Mouse (Mus musculus): ENCODE measurements at regions not wholly inside any gene's neighbourhood (a gene's known extent, or its start where the extent isn't known, plus 50 kb on each side); places are given as distances from the start of the nearest gene placed in this dataset.
A peak's percentile ranks its signal among the peaks of the same experiment; 100 is the strongest.

DNA sequence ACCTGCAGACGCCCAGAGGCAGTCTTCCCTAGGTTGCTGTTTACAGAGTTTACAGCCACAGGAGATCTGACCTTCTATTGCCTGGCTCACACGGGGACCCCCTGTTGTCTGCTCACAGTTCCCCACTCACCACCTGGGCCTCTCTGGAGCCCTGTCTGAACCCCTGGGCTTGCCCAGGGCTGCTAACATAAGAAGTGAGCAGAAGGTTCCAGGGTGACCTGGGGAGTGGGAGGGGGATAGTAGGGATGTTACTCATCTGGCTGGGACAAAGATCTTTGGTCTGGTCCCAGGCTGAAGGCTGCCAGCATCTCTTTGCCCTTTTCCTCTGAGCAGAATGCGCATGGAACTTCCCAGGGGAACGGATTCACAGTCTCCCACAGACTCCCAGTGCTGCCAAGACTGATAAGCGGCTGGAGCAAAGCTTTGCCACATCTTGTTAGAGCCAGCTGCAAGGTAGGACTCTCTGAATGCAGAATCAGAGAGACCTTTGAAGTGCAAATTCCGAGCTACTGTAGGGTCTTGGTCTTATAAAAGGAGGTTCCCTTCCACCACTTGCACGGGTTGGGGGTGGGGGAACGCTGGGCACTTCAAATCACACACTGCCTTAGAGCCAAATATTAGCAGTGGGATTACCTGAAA is 622.5 kb upstream of the Gm19410 start:
- 27% methylated on average over 8 of the region's 8 CpGs for WGBS

GRCm38 (mm10) chr8:35143684-35144083 is 621.9 kb upstream of the Gm19410 start:
- Histone ChIP-seq H3K9me3 (ENCODE audit: control insufficient read depth, low read length) (no peaks in the 10 kb centered on the region), H3K4me2 (replicated peaks) (no peak overlapping the region), H3K4me3 (replicated peaks; ENCODE audit: low read length) (no peak overlapping the region), H3K9ac (no peak overlapping the region), H3K27ac (no peak overlapping the region), H3K4me1 (replicated peaks; ENCODE audit: control insufficient read depth, insufficient read depth, low read length) (no peaks in the 10 kb centered on the region), H3K27me3 (ENCODE audit: control insufficient read depth, insufficient read depth, low read length) (no peaks in the 10 kb centered on the region), H3K36me3 (replicated peaks; ENCODE audit: control insufficient read depth, insufficient read depth) (no peaks in the 10 kb centered on the region)
- WGBS, result 73% methylated on average over 7 of the region's 7 CpGs
- ATAC-seq (ENCODE audit: low FRiP score) (no peak), DNase-seq (ENCODE audit: low spot score) (no peak)

More for the DNA sequence above, 622.5 kb upstream of the Gm19410 start:
- Histone ChIP-seq H3K27ac (no peak overlapping the region), H3K4me1 (replicated peaks; ENCODE audit: control insufficient read depth, insufficient read depth, low read length) (no peaks in the 10 kb centered on the region), H3K36me3 (replicated peaks; ENCODE audit: control insufficient read depth, insufficient read depth) (no peaks in the 10 kb centered on the region), H3K9me3 (ENCODE audit: control insufficient read depth, low read length) (no peaks in the 10 kb centered on the region), H3K4me2 (replicated peaks) (no peak overlapping the region), H3K27me3 (ENCODE audit: control insufficient read depth, insufficient read depth, low read length) (no peaks in the 10 kb centered on the region), H3K4me3 (replicated peaks; ENCODE audit: low read length) (no peak overlapping the region), H3K9ac (no peak overlapping the region)
- ATAC-seq (ENCODE audit: low FRiP score) (no peak), DNase-seq (ENCODE audit: low spot score) (no peak)

GRCm38 (mm10) chr8:35144401-35144800 is 621.2 kb upstream of the Gm19410 start:
- DNase-seq (ENCODE audit: low spot score) (no peak), ATAC-seq (ENCODE audit: low FRiP score) (no peak)
- Histone ChIP-seq H3K27me3 (ENCODE audit: control insufficient read depth, insufficient read depth, low read length) (no peaks in the 10 kb centered on the region), H3K4me3 (replicated peaks; ENCODE audit: low read length) (no peak overlapping the region), H3K27ac (no peak overlapping the region), H3K4me1 (replicated peaks; ENCODE audit: control insufficient read depth, insufficient read depth, low read length) (no peaks in the 10 kb centered on the region), H3K4me2 (replicated peaks) (no peak overlapping the region), H3K9me3 (ENCODE audit: control insufficient read depth, low read length) (no peaks in the 10 kb centered on the region), H3K36me3 (replicated peaks; ENCODE audit: control insufficient read depth, insufficient read depth) (no peaks in the 10 kb centered on the region), H3K9ac (no peak overlapping the region)
- WGBS, result 75% methylated on average over 4 of the region's 4 CpGs

DNA sequence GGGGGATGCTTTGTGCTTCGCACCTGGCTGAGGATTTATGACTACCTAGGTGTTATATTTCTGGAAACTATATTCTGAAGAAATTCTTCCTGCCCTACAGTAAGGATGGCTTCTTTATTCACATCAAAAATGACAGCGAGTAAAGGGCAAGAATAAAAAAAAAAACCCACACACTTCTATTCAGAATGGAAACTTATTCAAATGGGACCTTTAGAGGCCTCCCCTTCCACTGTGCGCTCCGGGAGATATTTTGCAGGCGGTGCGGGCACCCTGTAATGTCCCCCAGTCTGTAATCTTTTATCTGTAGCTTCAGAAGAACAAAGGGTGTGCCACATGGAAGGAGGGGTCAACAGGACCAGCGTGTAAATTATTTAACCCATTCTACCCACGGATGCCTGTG is 618.1 kb upstream of the Gm19410 start:
- Histone ChIP-seq H3K4me3 (replicated peaks; ENCODE audit: low read length) (no peak overlapping the region), H3K4me2 (replicated peaks) (no peak overlapping the region), H3K9me3 (ENCODE audit: control insufficient read depth, low read length) (no peaks in the 10 kb centered on the region), H3K9ac (no peak overlapping the region), H3K27ac (no peak overlapping the region), H3K36me3 (replicated peaks; ENCODE audit: control insufficient read depth, insufficient read depth) (no peaks in the 10 kb centered on the region), H3K4me1 (replicated peaks; ENCODE audit: control insufficient read depth, insufficient read depth, low read length) (no peaks in the 10 kb centered on the region), H3K27me3 (ENCODE audit: control insufficient read depth, insufficient read depth, low read length) (no peaks in the 10 kb centered on the region)
- DNase-seq (ENCODE audit: low spot score) (no peak), ATAC-seq (ENCODE audit: low FRiP score) (no peak)
- WGBS, result 83% methylated on average over 8 of the region's 8 CpGs

- WGBS, result 88% methylated on average over 8 of the region's 8 CpGs
- Histone ChIP-seq H3K27ac (no peak overlapping the region), H3K4me1 (replicated peaks; ENCODE audit: control insufficient read depth, insufficient read depth, low read length) (no peaks in the 10 kb centered on the region), H3K4me3 (replicated peaks; ENCODE audit: low read length) (no peak overlapping the region), H3K9ac (no peak overlapping the region), H3K36me3 (replicated peaks; ENCODE audit: control insufficient read depth, insufficient read depth) (no peaks in the 10 kb centered on the region), H3K4me2 (replicated peaks) (no peak overlapping the region), H3K27me3 (ENCODE audit: control insufficient read depth, insufficient read depth, low read length) (no peaks in the 10 kb centered on the region), H3K9me3 (ENCODE audit: control insufficient read depth, low read length) (no peaks in the 10 kb centered on the region)
- ATAC-seq (ENCODE audit: low FRiP score), result no peak
- DNase-seq (ENCODE audit: low spot score), result no peak
Measured at GRCm38 (mm10) chr8:35147967-35148366, 617.6 kb upstream of the Gm19410 start.

GRCm38 (mm10) chr8:35152585-35152984 is 613.0 kb upstream of the Gm19410 start:
- Histone ChIP-seq H3K4me3 (replicated peaks; ENCODE audit: low read length) (no peak overlapping the region), H3K4me2 (replicated peaks) (no peak overlapping the region), H3K27ac (no peak overlapping the region), H3K27me3 (ENCODE audit: control insufficient read depth, insufficient read depth, low read length) (no peaks in the 10 kb centered on the region), H3K9ac (no peak overlapping the region), H3K36me3 (replicated peaks; ENCODE audit: control insufficient read depth, insufficient read depth) (no peaks in the 10 kb centered on the region), H3K4me1 (replicated peaks; ENCODE audit: control insufficient read depth, insufficient read depth, low read length) (0 out of 2 replicates have a peak, but pooled peaks cover 1% of the 10 kb centered on the region), H3K9me3 (ENCODE audit: control insufficient read depth, low read length) (no peaks in the 10 kb centered on the region)
- 76% methylated on average over 8 of the region's 8 CpGs for WGBS
- ATAC-seq (ENCODE audit: low FRiP score), result no peak
- DNase-seq (ENCODE audit: low spot score), result no peak

DNA sequence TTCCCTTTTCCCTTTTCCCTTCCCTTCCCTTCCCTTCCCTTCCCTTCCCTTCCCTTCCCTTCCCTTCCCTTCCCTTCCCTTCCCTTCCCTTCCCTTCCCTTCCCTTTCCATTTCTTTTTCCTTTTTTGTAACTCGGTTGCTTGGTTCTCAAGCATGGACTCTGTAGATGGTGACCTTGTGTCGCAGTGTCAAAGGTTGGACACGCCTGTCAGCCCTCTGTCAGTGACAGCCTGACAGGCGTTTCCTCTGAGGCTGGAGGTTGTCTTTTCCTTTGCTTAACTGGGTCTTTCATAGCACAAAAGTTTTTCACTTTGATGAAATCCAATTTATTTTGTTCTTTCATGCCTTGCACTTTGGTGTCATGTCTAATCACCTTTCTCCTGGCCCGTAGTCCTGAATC is 609.3 kb upstream of the Gm19410 start:
- ATAC-seq (ENCODE audit: low FRiP score) (no peak), DNase-seq (ENCODE audit: low spot score) (no peak)
- Histone ChIP-seq H3K27me3 (ENCODE audit: control insufficient read depth, insufficient read depth, low read length) (no peaks in the 10 kb centered on the region), H3K9me3 (ENCODE audit: control insufficient read depth, low read length) (no peaks in the 10 kb centered on the region), H3K4me1 (replicated peaks; ENCODE audit: control insufficient read depth, insufficient read depth, low read length) (peaks cover 4% of the 10 kb centered on the region; the same call in 1 of the 2 replicates), H3K36me3 (replicated peaks; ENCODE audit: control insufficient read depth, insufficient read depth) (no peaks in the 10 kb centered on the region), H3K9ac (no peak overlapping the region), H3K4me2 (replicated peaks) (no peak overlapping the region), H3K27ac (no peak overlapping the region), H3K4me3 (replicated peaks; ENCODE audit: low read length) (no peak overlapping the region)
- 18% methylated on average over 5 of the region's 5 CpGs for WGBS

- Histone ChIP-seq H3K4me1 (replicated peaks; ENCODE audit: control insufficient read depth, insufficient read depth, low read length) (peaks cover 4% of the 10 kb centered on the region; the same call in 1 of the 2 replicates), H3K27me3 (ENCODE audit: control insufficient read depth, insufficient read depth, low read length) (no peaks in the 10 kb centered on the region), H3K27ac (no peak overlapping the region), H3K4me3 (replicated peaks; ENCODE audit: low read length) (no peak overlapping the region), H3K4me2 (replicated peaks) (no peak overlapping the region), H3K36me3 (replicated peaks; ENCODE audit: control insufficient read depth, insufficient read depth) (no peaks in the 10 kb centered on the region), H3K9me3 (ENCODE audit: control insufficient read depth, low read length) (no peaks in the 10 kb centered on the region), H3K9ac (no peak overlapping the region)
- 76% methylated on average over 6 of the region's 6 CpGs for WGBS
- ATAC-seq (ENCODE audit: low FRiP score) (no peak), DNase-seq (ENCODE audit: low spot score) (no peak)
Measured at GRCm38 (mm10) chr8:35157711-35158110, 607.9 kb upstream of the Gm19410 start.

GRCm38 (mm10) chr8:35159329-35159728 is 606.3 kb upstream of the Gm19410 start:
- no peak overlapping the region for H3K9ac ChIP-seq
- ATAC-seq (ENCODE audit: low FRiP score), result no peak
- 29% methylated on average over 12 of the region's 12 CpGs for WGBS

DNA sequence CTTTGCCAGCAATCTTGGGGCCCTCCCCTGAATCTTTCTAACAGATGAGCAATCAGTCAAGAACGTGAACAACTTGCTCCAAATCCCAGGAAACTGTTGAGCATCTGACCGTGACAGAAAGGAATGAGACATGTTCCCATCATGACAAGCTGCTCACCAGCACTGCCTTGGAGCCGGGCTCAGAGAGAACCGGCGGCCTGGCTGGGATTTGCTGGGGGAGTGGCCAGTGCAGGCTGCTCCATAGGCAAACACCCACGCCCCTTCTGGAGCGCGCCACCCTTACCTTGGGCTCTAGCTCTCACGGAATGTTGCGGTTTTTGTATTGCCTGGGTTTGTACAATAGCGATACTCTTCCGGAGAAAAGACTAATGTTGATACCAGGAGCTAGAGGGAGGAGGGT is 605.4 kb upstream of the Gm19410 start:
- 86% methylated on average over 12 of the region's 12 CpGs for WGBS
- DNase-seq (ENCODE audit: low spot score), result no peak

More at GRCm38 (mm10) chr8:35159329-35159728, 606.3 kb upstream of the Gm19410 start:
- Histone ChIP-seq H3K4me2 (replicated peaks) (no peak overlapping the region), H3K36me3 (replicated peaks; ENCODE audit: control insufficient read depth, insufficient read depth) (no peaks in the 10 kb centered on the region), H3K4me3 (replicated peaks; ENCODE audit: low read length) (no peak overlapping the region), H3K27ac (no peak overlapping the region), H3K27me3 (ENCODE audit: control insufficient read depth, insufficient read depth, low read length) (no peaks in the 10 kb centered on the region), H3K9me3 (ENCODE audit: control insufficient read depth, low read length) (no peaks in the 10 kb centered on the region), H3K4me1 (replicated peaks; ENCODE audit: control insufficient read depth, insufficient read depth, low read length) (peaks cover 4% of the 10 kb centered on the region; the same call in 1 of the 2 replicates)
- peak; percentile 82 for DNase-seq (ENCODE audit: low spot score)

More for the DNA sequence above, 605.4 kb upstream of the Gm19410 start:
- no peak overlapping the region for H3K9ac ChIP-seq
- no peaks in the 10 kb centered on the region for H3K36me3 ChIP-seq (replicated peaks; ENCODE audit: control insufficient read depth, insufficient read depth)
- no peak overlapping the region for H3K4me3 ChIP-seq (replicated peaks; ENCODE audit: low read length)
- peaks cover 4% of the 10 kb centered on the region; the same call in 1 of the 2 replicates for H3K4me1 ChIP-seq (replicated peaks; ENCODE audit: control insufficient read depth, insufficient read depth, low read length)
- no peak overlapping the region for H3K4me2 ChIP-seq (replicated peaks)
- no peaks in the 10 kb centered on the region for H3K9me3 ChIP-seq (ENCODE audit: control insufficient read depth, low read length)
- no peak for ATAC-seq (ENCODE audit: low FRiP score)
- H3K27ac ChIP-seq, result no peak overlapping the region
- no peaks in the 10 kb centered on the region for H3K27me3 ChIP-seq (ENCODE audit: control insufficient read depth, insufficient read depth, low read length)
